Mouse (Mus musculus) limb, embryonic 13.5 days (tissue): ENCODE results near the gene Il21. TPM values are rescaled to one million over a fixed set of nuclear protein-coding genes. Genes with fewer than 3 reads are reported as not detected.
A peak's percentile ranks its signal among the peaks of the same experiment; 100 is the strongest.

Experiments
- ATAC-seq: fragments of 200-750 bp; cut with Nextera tagmentation; 2 replicates; pipeline ENCODE4 v1.8.0; 2017; ENCODE audit warnings: low read depth, moderate number of reproducible peaks, moderate TSS enrichment; ENCODE audit not compliant: low FRiP score
- H3K27ac ChIP-seq: fragments of 300-500 bp; sonication (generic); 2 replicates; pipeline ENCODE4 v1.5.1; 2015; ENCODE audit warnings: inconsistent platforms, mild to moderate bottlenecking, moderate library complexity
- H3K27me3 ChIP-seq: fragments of 300-500 bp; sonication (generic); 2 replicates; pipeline ENCODE4 v1.6.1; 2015; ENCODE audit warnings: mild to moderate bottlenecking, inconsistent platforms
- H3K36me3 ChIP-seq: fragments of 300-500 bp; sonication (generic); 2 replicates; pipeline ENCODE4 v1.6.1; 2015; ENCODE audit warnings: inconsistent platforms, mild to moderate bottlenecking, moderate library complexity
- H3K4me1 ChIP-seq: fragments of 300-500 bp; sonication (generic); 2 replicates; pipeline ENCODE4 v1.6.1; 2015; ENCODE audit warnings: inconsistent platforms
- H3K4me2 ChIP-seq: fragments of 300-500 bp; sonication (generic); replicated peaks from 2 replicates; pipeline ENCODE4 v1.6.1; 2015; ENCODE audit warnings: inconsistent platforms, mild to moderate bottlenecking, moderate library complexity
- H3K4me3 ChIP-seq: fragments of 300-500 bp; sonication (generic); 2 replicates; pipeline ENCODE4 v1.5.1; 2015; ENCODE audit warnings: moderate library complexity, mild to moderate bottlenecking, inconsistent platforms
- H3K9ac ChIP-seq: fragments of 300-500 bp; sonication (generic); 2 replicates; pipeline ENCODE4 v1.6.1; 2015; ENCODE audit warnings: mild to moderate bottlenecking, inconsistent platforms
- H3K9me3 ChIP-seq: fragments of 300-500 bp; sonication (generic); 2 replicates; pipeline ENCODE4 v1.6.1; 2016; ENCODE audit warnings: inconsistent platforms
- WGBS: fragments of 180-500 bp; shearing (Covaris S2); methylation state at CpG from one replicate; pipeline ENCODE4 v1.1.7; 2015; 5-methylcytosine and 5-hydroxymethylcytosine counted together
- microRNA-seq: library from miRNA; unstranded; fragments of <30 nt; microRNA quantifications from one replicate; pipeline ENCODE4, GENCODE M21; 2016
- polyA plus RNA-seq: library from polyadenylated mRNA; unstranded; fragments of >200 nt; fragmentation: Nextera tagmentation; extraction: Ambion mirVana; gene quantifications from 2 replicates; pipeline ENCODE4 v1.2.1, GENCODE M21; 2015

Il21 gene
- polyA plus RNA-seq, 1 experiment from 2014 or later = not detected

- Histone ChIP-seq H3K4me2 (no peak overlapping the region), H3K27ac (peak overlapping the region; percentile 33; the same call in 1 of the 2 replicates), H3K9ac (no peak overlapping the region), H3K4me1 (peaks cover 13% of the 10 kb centered on the region), H3K4me3 (no peak overlapping the region), H3K9me3 (no peaks in the 10 kb centered on the region), H3K27me3 (no peaks in the 10 kb centered on the region), H3K36me3 (no peaks in the 10 kb centered on the region)
- ATAC-seq = peak; percentile 32; the same call in 1 of the 2 replicates
- WGBS = 54% methylated on average over 16 of the region's 16 CpGs
These were observed 49.8 kb downstream of the Il21 start for GRCm38 (mm10) chr3:37182415-37183269.

GRCm38 (mm10) chr3:37181041-37181440 is 51.4 kb downstream of the Il21 start:
- H3K27me3 ChIP-seq = no peaks in the 10 kb centered on the region
- no peak overlapping the region for H3K9ac ChIP-seq
- no peaks in the 10 kb centered on the region for H3K36me3 ChIP-seq
- no peak overlapping the region for H3K4me2 ChIP-seq
- no peak overlapping the region for H3K4me3 ChIP-seq
- ATAC-seq = 0 out of 2 replicates have a peak, but pooled peaks have one; percentile 15
- H3K27ac ChIP-seq = no peak overlapping the region
- H3K4me1 ChIP-seq = peaks cover 13% of the 10 kb centered on the region
- WGBS = 16% methylated on average over 2 of the region's 2 CpGs
- no peaks in the 10 kb centered on the region for H3K9me3 ChIP-seq

GRCm38 (mm10) chr3:37180039-37180743 is 52.2 kb downstream of the Il21 start:
- Histone ChIP-seq H3K27me3 (no peaks in the 10 kb centered on the region), H3K27ac (no peak overlapping the region), H3K36me3 (no peaks in the 10 kb centered on the region), H3K4me3 (no peak overlapping the region), H3K9ac (no peak overlapping the region), H3K9me3 (no peaks in the 10 kb centered on the region), H3K4me1 (peaks cover 13% of the 10 kb centered on the region), H3K4me2 (no peak overlapping the region)
- no peak for ATAC-seq
- 82% methylated on average over 12 of the region's 12 CpGs for WGBS

GRCm38 (mm10) chr3:37179472-37179871 is 53.0 kb downstream of the Il21 start:
- H3K4me3 ChIP-seq = no peak overlapping the region
- H3K9me3 ChIP-seq = no peaks in the 10 kb centered on the region
- H3K27me3 ChIP-seq = no peaks in the 10 kb centered on the region
- no peak overlapping the region for H3K9ac ChIP-seq
- H3K27ac ChIP-seq = no peak overlapping the region
- WGBS = 90% methylated on average over 9 of the region's 9 CpGs
- H3K4me2 ChIP-seq = no peak overlapping the region
- H3K4me1 ChIP-seq = peaks cover 13% of the 10 kb centered on the region
- ATAC-seq = no peak
- H3K36me3 ChIP-seq = no peaks in the 10 kb centered on the region

GRCm38 (mm10) chr3:37174711-37175572 is 57.5 kb downstream of the Il21 start:
- H3K36me3 ChIP-seq = no peaks in the 10 kb centered on the region
- no peak overlapping the region for H3K4me2 ChIP-seq
- H3K9ac ChIP-seq = no peak overlapping the region
- no peak overlapping the region for H3K4me3 ChIP-seq
- no peaks in the 10 kb centered on the region for H3K4me1 ChIP-seq
- WGBS = 69% methylated on average over 10 of the region's 10 CpGs
- H3K27me3 ChIP-seq = no peaks in the 10 kb centered on the region
- 0 out of 2 replicates have a peak, but pooled peaks cover 4% of the 10 kb centered on the region for H3K9me3 ChIP-seq
- no peak for ATAC-seq
- H3K27ac ChIP-seq = no peak overlapping the region

- 76% methylated on average over 8 of the region's 8 CpGs for WGBS
- H3K27ac ChIP-seq = no peak overlapping the region
- H3K4me1 ChIP-seq = no peaks in the 10 kb centered on the region
- H3K9ac ChIP-seq = no peak overlapping the region
- H3K27me3 ChIP-seq = no peaks in the 10 kb centered on the region
- H3K4me3 ChIP-seq = no peak overlapping the region
- no peaks in the 10 kb centered on the region for H3K36me3 ChIP-seq
- no peak for ATAC-seq
- H3K9me3 ChIP-seq = 0 out of 2 replicates have a peak, but pooled peaks cover 4% of the 10 kb centered on the region
- no peak overlapping the region for H3K4me2 ChIP-seq
These were observed 59.2 kb downstream of the Il21 start for GRCm38 (mm10) chr3:37173285-37173684.

Small RNAs within 50 kb of the gene (microRNA-seq; reads per million reads assigned to microRNA genes)
- not detected for gene Gm24169

Other genes starting within 250 kb of the Il21 start
- gene Adad1, start 169.1 kb downstream of the Il21 start, polyA plus RNA-seq = 1.1 and 1.9 TPM in 2 replicates
- 0.34 and 0.47 TPM in 2 replicates for gene Il2, start 106.7 kb downstream of the Il21 start, polyA plus RNA-seq
- 8.7 and 9.5 TPM in 2 replicates for gene Bbs12, start 79.9 kb upstream of the Il21 start, polyA plus RNA-seq
- 3.2 and 4.0 TPM in 2 replicates for gene Cetn4, start 80.1 kb upstream of the Il21 start, polyA plus RNA-seq
- 3.9 and 4.7 TPM in 2 replicates for gene Fgf2, start 115.7 kb upstream of the Il21 start, polyA plus RNA-seq
- 40.3 and 44.6 TPM in 2 replicates for gene Spata5, start 187.3 kb upstream of the Il21 start, polyA plus RNA-seq
- gene Nudt6, start 187.6 kb upstream of the Il21 start, polyA plus RNA-seq = 4.5 and 5.2 TPM in 2 replicates